Mouse (Mus musculus) intestine, embryonic 16.5 days (tissue): ENCODE data around the gene Arhgap28. TPM values are rescaled to one million over a fixed set of nuclear protein-coding genes. Genes with fewer than 3 reads are reported as not detected.
"Not testable (repeated sequence)": the region's sequence is repeated elsewhere in the genome, so short reads cannot be mapped to it uniquely, and the experiment has no call there.

ENCODE experiments used
- ATAC-seq: fragments of 200-750 bp; cut with Nextera tagmentation; 2 replicates; pipeline ENCODE4 v1.8.0; 2017; ENCODE audit warnings: moderate TSS enrichment, moderate library complexity
- H3K27ac ChIP-seq: fragments of 300-500 bp; sonication (generic); 2 replicates; pipeline ENCODE4 v1.5.1; 2014; ENCODE audit warnings: mild to moderate bottlenecking, low read length
- H3K27me3 ChIP-seq: fragments of 300-500 bp; sonication (generic); replicated peaks from 2 replicates; pipeline ENCODE4 v1.6.1; 2014; ENCODE audit warnings: low read length, control low read depth, mixed read lengths; ENCODE audit not compliant: control insufficient read depth, insufficient read depth
- H3K36me3 ChIP-seq: fragments of 300-500 bp; sonication (generic); 2 replicates; pipeline ENCODE4 v1.6.1; 2014; ENCODE audit warnings: low read length, control low read depth; ENCODE audit not compliant: control insufficient read depth, insufficient read depth
- H3K4me1 ChIP-seq: fragments of 300-500 bp; sonication (generic); 2 replicates; pipeline ENCODE4 v1.6.1; 2014; ENCODE audit warnings: low read length, control low read depth, mixed read lengths; ENCODE audit not compliant: control insufficient read depth, insufficient read depth
- H3K4me2 ChIP-seq: fragments of 300-500 bp; sonication (generic); 2 replicates; pipeline ENCODE4 v1.6.1; 2014; ENCODE audit warnings: low read depth, low read length, control low read depth
- H3K4me3 ChIP-seq: fragments of 300-500 bp; sonication (generic); 2 replicates; pipeline ENCODE4 v1.5.1; 2014; ENCODE audit warnings: mild to moderate bottlenecking, low read length
- H3K9ac ChIP-seq: fragments of 300-500 bp; sonication (generic); 2 replicates; pipeline ENCODE4 v1.6.1; 2014; ENCODE audit warnings: low read depth, low read length
- H3K9me3 ChIP-seq: fragments of 300-500 bp; sonication (generic); 2 replicates; pipeline ENCODE4 v1.6.1; 2016; ENCODE audit warnings: low read length, control low read depth; ENCODE audit not compliant: control insufficient read depth
- WGBS: fragments of 180-500 bp; shearing (Covaris S2); extraction: QIAGEN DNeasy Blood & Tissue Kit; methylation state at CpG from one replicate; pipeline ENCODE4 v1.1.7; 2014; 5-methylcytosine and 5-hydroxymethylcytosine counted together
- polyA plus RNA-seq: library from polyadenylated mRNA; unstranded; fragments of >200 nt; fragmentation: Nextera tagmentation; extraction: Ambion mirVana; gene quantifications from 2 replicates; pipeline ENCODE4 v1.2.1, GENCODE M21; 2015

Gene Arhgap28
- polyA plus RNA-seq, 1 experiment from 2014 or later, result 12.7 TPM

DNA sequence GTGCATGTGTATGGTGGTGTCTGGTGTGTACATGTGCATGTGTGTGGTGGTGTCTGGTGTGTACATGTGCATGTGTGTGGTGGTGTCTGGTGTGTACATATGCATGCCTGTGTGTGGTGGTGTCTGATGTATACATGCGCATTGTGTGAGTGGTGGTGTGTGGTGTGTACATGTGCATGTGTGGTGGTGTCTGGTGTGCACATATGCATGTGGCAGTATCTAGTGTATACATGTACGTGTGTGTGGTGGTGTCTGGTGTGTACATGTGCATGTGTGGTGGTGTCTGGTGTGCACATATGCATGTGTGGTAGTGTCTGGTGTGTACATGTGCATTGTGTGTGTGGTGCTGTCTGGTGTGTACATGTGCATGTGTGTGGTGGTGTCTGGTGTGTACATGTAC lies 162.4 kb downstream of the Arhgap28 start:
- not testable (repeated sequence) for H3K4me1 ChIP-seq, ATAC-seq, H3K27ac ChIP-seq, H3K9me3 ChIP-seq, H3K36me3 ChIP-seq, H3K27me3 ChIP-seq, H3K9ac ChIP-seq, H3K4me2 ChIP-seq, H3K4me3 ChIP-seq
- 97% methylated on average over 2 of the region's 2 CpGs for WGBS

DNA sequence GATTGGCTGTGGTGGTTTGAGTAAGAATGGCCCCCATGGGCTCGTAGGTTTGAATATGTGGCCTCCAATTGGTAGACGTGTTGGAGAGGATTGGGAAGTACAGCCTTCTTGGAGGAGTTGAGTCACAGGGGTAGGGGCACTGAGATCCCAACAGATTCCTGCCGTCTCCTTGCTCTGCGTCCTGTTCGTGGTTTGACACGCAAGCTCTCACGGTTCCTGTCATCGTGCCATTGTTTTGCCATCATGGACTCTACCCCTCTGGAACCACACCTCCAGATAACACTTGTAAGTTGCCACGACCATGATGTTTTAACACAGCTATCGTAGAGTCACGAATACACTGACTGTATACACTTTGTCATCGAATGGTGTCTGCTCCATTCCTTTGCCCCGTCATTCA lies 165.0 kb downstream of the Arhgap28 start:
- no peak overlapping the region for H3K27ac ChIP-seq
- no peaks in the 10 kb centered on the region for H3K4me1 ChIP-seq
- 87% methylated on average over 13 of the region's 13 CpGs for WGBS
- H3K9ac ChIP-seq, result no peak overlapping the region
- ATAC-seq, result no peak
- H3K4me3 ChIP-seq, result no peak overlapping the region
- no peaks in the 10 kb centered on the region for H3K9me3 ChIP-seq
- H3K4me2 ChIP-seq, result no peak overlapping the region
- no peaks in the 10 kb centered on the region for H3K36me3 ChIP-seq
- H3K27me3 ChIP-seq, result no peaks in the 10 kb centered on the region

DNA sequence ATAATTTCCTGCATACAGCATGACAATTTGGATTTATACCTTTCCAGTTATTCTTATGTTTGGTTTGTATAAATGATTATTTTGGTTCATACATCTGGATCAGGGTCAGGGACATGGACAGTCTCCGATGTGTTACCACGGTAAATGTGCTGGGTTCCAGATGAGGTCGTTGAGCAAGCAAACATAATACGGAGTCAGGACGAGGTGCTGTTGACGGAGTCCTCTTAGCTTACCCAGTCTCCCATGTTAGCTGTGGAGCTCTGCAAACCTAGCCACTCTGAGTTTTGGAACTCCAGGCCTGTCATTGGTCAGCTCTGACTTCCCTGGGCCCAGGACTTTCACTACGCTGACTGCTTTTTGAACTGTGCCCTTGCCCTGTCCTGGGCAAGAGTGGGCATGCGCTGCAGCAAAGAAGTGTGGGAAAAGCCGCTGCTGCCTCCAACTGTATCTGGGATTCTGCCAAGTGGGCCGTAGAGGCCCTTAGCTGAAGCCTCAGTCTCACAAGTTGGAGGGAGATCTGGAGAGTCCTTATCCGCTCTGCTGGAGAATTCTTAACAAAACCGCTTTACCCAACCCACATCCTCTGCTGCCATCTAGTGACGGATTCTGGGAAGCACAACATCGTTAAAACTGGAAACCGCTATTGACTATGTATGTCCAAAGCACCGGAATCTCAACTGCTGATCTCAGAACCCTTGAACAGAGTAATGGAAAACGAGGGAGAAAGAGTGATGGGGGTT lies 166.4 kb downstream of the Arhgap28 start:
- Histone ChIP-seq H3K9ac (no peak overlapping the region), H3K9me3 (no peaks in the 10 kb centered on the region), H3K36me3 (no peaks in the 10 kb centered on the region), H3K4me3 (no peak overlapping the region), H3K4me1 (no peaks in the 10 kb centered on the region), H3K27me3 (no peaks in the 10 kb centered on the region), H3K27ac (no peak overlapping the region), H3K4me2 (no peak overlapping the region)
- peak; percentile 33; the same call in 1 of the 2 replicates for ATAC-seq
- 63% methylated on average over 17 of the region's 17 CpGs for WGBS

DNA sequence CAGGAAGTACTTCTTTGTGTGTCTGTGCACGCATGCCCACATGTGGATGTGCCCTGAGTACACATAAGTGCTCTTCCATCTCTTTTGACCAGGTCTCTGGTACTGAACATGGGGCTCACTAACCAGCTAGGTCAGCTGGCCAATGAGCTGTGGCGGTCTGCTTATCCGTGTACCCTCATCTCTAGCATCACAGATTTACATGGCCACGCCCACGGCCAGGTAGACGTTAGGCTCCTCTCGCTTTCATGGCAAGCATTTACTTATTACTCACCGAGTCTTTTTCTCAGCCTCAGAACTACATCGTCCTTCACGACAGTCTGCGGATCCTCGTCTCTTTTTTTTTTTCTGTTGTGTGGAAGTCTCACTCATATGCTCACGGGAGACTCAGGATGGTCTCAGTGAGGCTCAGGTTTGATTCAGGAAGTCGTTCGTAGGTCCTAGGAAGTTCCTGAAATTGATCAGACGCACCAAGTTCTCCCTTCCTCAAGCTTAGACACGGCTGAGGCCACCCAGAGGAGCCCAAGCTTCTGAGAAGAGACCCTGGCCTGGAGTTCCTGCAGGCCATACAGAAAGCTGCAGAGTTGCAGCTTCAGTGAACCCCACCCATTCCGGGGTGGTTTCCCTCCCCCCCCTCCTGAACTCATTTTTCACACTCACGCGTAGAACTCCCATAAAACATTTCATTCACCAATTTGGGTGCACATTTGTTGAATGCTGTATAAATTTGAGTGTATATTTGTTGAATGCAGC lies 167.6 kb downstream of the Arhgap28 start:
- WGBS, result 93% methylated on average over 20 of the region's 20 CpGs
- Histone ChIP-seq H3K9me3 (no peaks in the 10 kb centered on the region), H3K27ac (no peak overlapping the region), H3K4me1 (no peaks in the 10 kb centered on the region), H3K4me3 (no peak overlapping the region), H3K36me3 (no peaks in the 10 kb centered on the region), H3K9ac (no peak overlapping the region), H3K27me3 (no peaks in the 10 kb centered on the region), H3K4me2 (no peak overlapping the region)
- ATAC-seq, result no peak

DNA sequence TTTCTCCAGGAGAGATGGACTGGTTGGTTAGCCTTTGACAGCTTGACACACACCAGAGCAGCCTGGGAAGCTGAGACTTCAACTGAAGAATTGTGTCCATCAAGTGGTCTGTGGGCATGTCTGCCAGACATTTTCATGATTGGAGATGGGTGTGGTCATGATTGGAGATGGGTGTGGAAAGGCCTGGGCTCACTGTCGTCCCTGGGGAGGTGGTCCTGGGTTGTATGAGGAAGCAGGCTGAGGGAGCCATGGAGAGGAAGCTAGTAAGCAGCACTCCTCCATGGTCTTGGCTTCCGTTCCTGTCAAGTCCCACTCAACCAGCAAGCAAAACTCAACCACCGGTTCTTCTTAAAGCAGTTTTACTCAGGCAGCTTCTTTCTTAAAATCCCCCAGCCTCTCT lies 176.5 kb downstream of the Arhgap28 start:
- Histone ChIP-seq H3K27me3 (no peaks in the 10 kb centered on the region), H3K27ac (no peak overlapping the region), H3K9ac (no peak overlapping the region), H3K36me3 (no peaks in the 10 kb centered on the region), H3K4me3 (no peak overlapping the region), H3K9me3 (no peaks in the 10 kb centered on the region), H3K4me1 (no peaks in the 10 kb centered on the region), H3K4me2 (no peak overlapping the region)
- WGBS, result 84% methylated on average over 3 of the region's 3 CpGs
- ATAC-seq, result no peak

DNA sequence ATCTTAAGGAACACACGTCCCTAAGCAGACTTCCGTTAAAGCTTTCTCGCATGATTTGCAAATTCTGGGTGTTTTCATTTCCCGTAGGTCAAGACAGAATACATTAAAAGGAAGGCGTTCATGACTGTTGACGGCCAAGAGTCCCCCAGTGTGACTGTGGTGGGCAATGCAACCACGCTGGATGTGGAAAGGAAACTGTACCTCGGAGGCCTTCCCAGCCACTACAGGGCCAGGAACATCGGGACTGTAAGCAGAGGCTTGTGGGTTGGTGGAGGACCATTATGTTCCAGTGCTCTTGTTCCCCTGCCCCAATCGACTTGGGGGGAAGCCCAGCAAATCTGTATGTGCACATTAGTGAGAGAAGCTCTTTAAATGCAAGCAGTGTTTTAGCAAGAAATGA lies 187.0 kb downstream of the Arhgap28 start:
- Histone ChIP-seq H3K36me3 (no peaks in the 10 kb centered on the region), H3K9ac (no peak overlapping the region), H3K27me3 (no peaks in the 10 kb centered on the region), H3K27ac (no peak overlapping the region), H3K9me3 (no peaks in the 10 kb centered on the region), H3K4me1 (no peaks in the 10 kb centered on the region), H3K4me3 (no peak overlapping the region), H3K4me2 (no peak overlapping the region)
- ATAC-seq, result no peak
- 92% methylated on average over 10 of the region's 10 CpGs for WGBS

DNA sequence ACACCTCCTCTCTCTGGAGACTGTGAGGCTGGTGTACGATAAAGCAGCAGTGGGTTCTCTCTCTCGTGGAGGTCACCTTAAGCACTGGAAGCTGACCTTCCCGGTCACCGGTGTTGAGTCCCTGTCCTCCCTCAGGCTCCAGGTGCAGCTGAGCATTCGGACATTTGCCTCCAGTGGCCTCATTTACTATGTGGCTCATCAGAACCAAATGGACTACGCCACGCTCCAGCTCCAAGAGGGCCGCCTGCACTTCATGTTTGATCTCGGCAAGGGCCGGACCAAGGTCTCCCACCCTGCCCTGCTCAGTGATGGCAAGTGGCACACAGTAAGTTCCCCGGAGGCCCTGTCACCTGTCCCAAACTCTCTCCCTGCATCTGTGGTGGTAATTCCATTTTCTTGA lies 188.2 kb downstream of the Arhgap28 start:
- WGBS, result 96% methylated on average over 11 of the region's 11 CpGs
- Histone ChIP-seq H3K9me3 (no peaks in the 10 kb centered on the region), H3K4me1 (no peaks in the 10 kb centered on the region), H3K9ac (no peak overlapping the region), H3K4me2 (no peak overlapping the region), H3K4me3 (no peak overlapping the region), H3K27me3 (no peaks in the 10 kb centered on the region), H3K36me3 (no peaks in the 10 kb centered on the region), H3K27ac (no peak overlapping the region)
- no peak for ATAC-seq

DNA sequence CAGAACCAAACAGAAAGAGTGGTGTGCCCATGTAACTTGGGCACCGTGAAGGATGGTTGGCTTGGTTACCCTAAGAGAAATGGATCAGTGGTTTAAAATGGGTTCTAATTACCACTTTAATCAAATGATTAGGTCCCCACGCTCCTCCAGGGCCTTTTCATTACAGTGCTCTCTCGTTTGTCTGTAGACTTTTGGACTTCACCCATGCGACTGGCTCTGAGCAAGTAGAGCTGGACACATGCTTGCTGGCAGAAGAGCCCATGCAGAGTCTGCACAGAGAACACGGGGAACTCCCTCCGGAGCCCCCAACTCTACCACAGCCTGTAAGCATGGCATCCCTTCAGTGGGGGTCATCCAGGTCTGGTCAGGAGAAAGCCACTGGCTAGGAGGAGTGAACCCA lies 190.3 kb downstream of the Arhgap28 start:
- Histone ChIP-seq H3K4me3 (no peak overlapping the region), H3K9ac (no peak overlapping the region), H3K27me3 (no peaks in the 10 kb centered on the region), H3K4me1 (no peaks in the 10 kb centered on the region), H3K4me2 (no peak overlapping the region), H3K27ac (no peak overlapping the region), H3K9me3 (no peaks in the 10 kb centered on the region), H3K36me3 (no peaks in the 10 kb centered on the region)
- WGBS, result 96% methylated on average over 6 of the region's 6 CpGs
- no peak for ATAC-seq

DNA sequence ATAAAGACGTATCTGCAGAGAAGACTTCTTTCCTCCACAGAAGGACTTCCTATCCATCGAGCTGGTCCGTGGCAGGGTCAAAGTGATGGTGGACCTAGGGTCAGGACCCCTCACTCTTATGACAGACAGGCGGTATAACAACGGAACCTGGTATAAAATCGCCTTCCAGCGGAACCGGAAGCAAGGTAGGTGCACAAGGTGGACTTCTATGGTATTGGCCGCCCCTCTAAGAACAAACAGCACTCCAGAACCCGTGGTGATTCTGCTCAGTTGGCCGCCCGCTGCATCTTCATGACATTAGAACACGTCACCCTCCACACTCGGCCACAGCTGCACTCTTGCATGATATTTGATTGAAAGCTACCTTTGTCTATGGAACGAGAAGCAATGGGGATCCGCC lies 194.7 kb downstream of the Arhgap28 start:
- Histone ChIP-seq H3K4me3 (no peak overlapping the region), H3K4me1 (no peaks in the 10 kb centered on the region), H3K27ac (no peak overlapping the region), H3K36me3 (no peaks in the 10 kb centered on the region), H3K27me3 (no peaks in the 10 kb centered on the region), H3K9ac (no peak overlapping the region), H3K4me2 (no peak overlapping the region), H3K9me3 (no peaks in the 10 kb centered on the region)
- no peak for ATAC-seq
- 93% methylated on average over 16 of the region's 16 CpGs for WGBS
